Mouse (Mus musculus) frontal cortex, postnatal 25 days (tissue): ENCODE measurements around the gene Fbxl20.

Source experiments
- DNase-seq, 2 experiments: peaks; one replicate each; pipeline ENCODE4 v3.0.0; 2022; ENCODE audit warnings: low spot score in 2 of 2

Gene Fbxl20

DNA sequence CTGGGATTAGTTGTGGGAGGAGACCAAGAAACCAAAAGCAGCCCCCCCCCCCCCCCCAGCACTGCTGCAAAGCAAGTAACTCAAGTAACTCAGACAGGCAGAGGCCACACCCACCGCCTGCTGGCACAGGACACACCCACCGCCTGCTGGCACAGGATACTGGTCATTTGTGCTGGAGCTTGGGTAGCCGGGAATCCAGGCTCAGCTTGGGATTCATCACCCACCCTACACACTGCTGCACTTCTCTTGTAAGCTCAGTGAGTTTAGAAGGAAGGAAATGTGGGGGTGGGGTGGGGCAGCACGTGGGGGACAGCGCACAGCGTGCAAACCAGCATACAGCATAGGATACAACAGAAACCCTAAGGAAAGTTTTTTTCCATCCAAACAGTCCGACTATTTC lies 62.0 kb downstream of the Fbxl20 start:
- no peak for DNase-seq

DNA sequence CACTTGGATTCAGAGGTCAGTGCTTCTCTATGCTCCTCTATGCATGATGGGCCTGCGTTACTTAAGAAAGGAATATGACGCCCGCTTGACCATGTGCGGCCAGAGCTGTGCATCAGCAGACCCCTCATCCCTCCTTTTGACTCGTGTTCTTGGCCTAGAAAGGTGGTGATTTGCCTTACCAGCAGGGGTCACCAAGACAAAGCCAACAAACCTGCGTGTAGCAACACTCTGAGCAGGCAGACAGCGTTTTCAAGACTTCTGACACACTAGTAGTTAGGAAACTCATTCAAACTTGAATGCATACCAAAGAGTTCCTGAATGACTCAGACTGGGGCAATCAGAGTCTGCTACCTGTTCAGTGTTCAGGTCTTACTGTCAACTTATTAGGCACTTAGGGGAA lies 63.6 kb downstream of the Fbxl20 start:
- no peak for DNase-seq

DNA sequence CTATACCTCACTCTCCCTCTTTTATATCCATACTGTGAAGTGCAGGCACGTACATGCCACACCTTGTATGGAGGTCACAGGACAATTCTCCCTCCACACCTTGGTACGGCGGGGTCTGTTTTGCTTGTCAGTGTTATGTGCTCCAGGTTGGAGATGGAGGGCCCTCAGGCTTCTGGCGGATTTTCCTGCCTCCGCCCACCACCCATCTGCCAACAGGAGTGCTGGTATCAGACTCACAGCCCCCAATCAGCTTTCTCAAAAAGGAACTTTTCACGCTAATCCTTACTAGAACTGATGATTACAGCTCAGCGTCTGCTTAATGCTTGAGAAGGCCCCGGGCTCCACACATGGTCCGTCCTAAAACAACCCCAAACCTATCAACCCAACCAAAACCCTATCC lies 64.1 kb downstream of the Fbxl20 start:
- no peak for DNase-seq

DNA sequence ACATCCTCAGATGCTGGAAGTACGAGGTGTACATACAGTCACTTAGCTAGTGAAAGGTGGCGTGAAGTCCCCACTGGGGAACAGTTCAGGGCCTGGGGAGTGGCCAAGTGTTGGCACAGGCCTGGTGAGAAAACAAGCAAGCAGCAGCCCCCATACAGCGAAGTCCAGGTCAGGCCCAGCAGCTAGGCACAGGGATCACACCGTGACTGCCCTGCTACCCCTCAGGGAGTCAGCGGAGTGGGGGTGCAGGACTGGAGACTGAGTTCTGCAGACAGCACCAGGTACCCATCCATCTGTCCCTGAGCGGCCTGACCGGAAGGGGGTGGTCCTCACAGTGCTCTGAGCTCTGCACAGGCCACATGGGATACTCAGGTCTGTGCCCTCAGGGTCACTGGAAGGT lies 67.5 kb downstream of the Fbxl20 start:
- no peak for DNase-seq

DNA sequence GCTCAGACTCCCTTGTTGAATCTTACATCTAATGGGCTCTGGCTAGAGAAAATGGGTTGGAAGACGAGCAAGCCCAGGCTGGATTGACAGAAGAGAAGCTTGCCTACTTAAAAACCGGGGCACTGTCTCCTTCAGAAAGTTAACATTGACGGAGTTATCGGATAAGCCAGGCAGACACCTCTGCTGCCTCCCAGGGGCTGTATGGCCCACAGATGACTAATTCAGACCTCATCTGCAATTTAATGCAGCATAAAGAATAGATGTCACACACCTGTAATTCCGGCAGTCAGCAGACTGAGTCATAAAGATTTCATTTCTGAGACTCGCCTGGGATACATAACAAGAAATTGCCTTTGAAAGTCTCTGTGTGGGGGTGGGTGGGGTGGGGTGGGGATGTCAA lies 69.8 kb downstream of the Fbxl20 start:
- no peak for DNase-seq

DNA sequence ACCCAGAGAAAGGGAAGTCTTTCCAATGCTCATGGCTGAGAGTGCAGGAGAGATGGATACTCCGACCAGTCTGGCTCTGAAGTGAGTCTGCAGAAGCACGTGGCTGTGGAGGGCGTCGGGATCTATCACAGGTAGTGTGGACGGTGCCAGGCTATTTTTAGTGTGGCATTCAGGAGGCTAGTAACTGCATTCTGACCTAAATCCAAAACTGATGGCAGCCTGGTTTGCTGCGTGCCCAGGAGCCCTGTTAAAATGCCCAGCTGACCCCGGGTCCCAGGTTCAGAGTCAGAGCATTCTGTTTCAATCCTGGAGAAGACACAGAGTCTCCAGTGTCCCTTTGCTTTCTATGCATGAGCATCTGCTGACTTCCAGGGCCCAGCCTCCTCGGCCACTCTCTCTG lies 73.1 kb downstream of the Fbxl20 start:
- DNase-seq, result no peak

DNA sequence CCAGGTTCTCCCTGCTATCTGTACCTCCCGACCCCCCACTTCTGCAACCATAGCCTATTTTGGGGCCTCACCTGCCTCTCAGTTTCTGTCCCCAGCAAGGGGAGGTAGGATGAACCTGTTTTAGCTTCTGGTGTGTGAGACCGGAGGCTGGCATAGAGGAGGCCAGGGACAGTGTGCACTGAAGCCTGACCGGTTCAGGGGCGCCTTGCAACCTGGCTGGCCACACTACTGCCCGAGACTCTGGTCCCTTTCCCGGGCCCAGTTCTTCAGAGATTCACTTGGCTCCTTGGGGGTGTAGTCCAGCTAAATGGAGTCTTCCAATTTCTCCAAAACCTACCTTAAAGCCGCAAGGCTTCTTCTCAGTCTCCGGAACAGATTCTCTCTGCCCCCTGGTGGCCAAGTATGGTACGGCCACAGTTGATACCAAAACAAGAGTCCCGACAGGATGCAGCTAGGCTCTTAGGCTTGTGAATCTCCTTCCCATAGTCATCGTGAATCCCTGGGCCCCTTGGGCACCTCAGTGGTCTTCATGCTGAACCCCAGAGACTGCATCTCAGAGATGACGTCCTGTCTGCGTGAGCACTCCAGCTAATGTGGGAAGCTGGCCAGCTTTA lies 74.9 kb downstream of the Fbxl20 start:
- DNase-seq, result peak; percentile 95

DNA sequence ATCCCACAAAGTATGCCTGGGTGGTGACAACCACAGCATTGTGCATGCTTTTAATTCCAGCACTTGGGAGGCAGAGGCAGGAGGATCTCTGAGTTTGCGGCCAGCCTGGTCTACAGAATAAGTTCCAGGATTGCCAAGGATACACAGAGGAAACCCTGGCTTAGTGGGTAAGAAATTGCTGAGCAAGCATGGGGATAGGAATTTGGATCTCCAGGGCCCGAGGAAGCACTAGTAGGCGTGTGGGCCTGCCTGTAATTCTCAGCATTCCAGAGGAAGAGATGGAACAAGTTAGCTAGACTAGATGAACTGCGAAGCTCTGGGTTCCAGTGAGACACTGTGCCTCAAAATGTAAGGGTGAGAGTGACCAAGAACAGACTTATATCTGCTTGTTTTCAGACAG lies 76.8 kb downstream of the Fbxl20 start:
- no peak for DNase-seq

DNA sequence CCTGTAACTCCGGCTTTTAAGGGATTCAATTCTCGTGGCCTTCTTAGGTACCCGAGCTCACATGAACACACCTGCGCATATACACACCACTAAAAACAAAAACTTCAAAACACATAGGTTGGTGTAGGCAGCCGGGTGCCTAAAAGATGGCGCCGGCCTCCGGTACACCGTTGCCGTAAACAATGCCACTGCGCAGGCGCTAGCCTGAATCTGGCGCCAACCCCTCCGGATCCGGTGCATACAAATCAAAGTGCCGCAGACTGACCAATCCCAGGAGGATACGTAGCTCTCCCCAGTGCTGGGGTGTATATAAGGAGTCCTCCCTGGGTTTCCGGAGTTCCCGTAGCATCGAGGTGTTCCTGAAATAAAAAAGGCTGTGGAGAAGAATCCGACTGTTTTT lies 82.9 kb downstream of the Fbxl20 start:
- no peak for DNase-seq

DNA sequence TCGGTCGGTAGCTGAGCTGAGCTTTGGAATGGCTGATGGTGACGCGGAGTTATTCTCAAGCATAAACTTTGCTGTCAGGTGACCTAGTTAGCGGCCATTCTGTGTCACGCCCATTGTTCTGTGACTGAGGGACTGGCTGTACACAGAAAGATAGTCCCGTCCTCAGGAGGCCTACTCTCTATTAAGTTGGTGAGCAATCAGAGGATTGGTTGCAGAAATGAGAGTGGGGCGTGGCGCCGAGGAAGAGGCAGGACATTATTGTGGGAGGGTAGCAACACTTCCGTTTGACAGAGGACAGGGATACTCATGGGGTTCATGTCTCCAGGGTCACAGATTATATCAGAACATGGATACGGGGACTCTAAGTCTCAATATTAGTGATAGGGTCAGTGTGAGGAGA lies 84.0 kb downstream of the Fbxl20 start:
- DNase-seq, result no peak

DNA sequence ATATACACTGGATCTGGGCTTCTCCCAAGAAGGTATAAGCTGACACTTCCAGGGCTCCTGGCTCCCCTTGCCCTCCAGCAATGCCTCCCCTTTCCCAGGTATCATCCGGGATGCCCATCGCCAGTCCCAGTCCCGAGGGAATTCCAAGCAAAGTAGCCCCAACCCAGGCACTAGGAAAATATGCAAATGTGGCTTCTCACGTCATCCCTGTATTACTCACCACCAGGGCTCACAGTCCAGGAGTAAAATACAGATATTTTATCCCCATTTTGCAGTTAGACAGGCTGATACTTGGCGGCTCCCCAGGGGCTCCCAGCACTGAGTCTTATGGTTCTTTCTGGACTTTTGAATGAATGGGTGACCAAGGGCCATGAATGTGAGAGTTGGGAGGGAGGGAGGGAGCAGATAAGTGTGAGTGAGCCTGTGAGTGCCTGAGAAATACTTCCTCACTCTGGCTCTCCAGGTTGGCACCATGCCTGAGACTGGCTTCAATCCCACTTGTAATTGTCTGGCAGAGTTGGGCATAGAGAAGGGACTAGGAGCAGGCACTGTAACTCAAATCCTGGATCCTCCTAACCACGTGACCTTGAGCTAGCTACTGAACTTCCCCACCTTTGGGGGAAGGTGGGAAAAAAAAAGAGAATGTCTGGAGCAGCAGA lies 88.2 kb downstream of the Fbxl20 start:
- DNase-seq, result no peak

DNA sequence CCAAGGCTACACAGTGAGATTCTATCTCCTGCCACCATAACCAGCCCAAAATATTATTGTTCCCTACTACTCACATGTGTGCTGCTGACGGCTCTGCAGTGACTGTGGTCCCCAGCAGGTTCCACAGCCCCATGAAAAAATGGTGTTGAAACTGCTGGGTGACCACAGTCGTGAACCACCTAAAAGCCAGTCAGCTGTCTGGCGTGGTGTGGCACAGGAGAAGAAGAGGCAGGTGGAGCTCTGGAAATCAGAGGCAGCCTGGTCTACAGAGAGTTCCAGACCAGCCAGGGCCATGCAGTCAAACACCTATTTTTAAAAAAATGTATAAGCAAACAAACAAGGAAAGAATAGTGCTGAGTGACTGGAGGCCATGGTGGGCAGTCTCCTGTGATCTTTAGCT lies 88.8 kb downstream of the Fbxl20 start:
- DNase-seq, result no peak

DNA sequence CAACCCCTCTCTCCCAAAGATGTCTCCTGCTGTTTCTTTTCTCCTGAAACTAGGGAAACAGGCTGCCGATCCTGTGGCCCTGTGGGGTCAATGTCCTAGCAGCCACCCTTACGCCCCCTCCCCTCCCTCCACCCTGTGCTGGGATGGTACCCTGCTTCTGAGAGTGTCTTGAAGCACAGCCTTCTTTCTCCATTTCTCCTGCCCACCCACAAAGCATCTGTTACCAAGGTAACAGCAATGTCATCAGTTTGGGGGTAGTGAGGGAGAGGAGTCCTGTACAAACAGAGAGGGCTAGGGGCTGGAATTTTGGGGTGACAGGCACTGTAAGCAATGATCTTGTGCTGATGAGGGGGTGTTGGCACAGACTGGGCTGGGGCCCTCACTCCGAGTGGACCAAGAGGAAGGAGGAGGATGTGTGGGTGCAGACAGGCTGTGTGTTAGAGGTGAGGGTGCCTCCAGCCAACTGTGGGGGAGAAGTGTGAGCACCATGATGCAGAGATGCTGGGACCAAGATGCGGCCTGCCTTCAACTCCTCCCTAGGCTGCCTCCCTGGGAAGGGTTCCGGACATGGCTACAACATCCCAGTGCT lies 90.0 kb downstream of the Fbxl20 start:
- peak in 1 of 2 experiments; percentile 34 for DNase-seq

DNA sequence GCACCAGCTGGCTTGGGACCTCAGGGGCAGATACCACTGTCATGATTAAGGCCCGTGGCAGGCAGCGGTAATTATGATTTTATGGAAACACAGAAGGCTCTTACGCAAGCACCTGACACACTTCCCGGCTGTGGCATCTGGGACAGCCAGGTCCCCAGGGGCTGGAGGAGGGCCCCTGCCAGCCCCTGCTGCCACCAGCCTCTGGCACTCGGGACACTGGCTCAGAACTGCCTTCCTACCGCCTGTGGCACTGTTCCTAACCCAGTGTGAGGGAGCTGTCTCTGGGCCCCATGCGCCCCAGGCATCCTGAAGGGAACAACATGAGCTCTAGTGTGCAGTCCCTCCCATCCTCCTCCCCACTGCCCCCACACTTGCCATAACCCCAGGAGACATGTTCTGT lies 90.5 kb downstream of the Fbxl20 start:
- DNase-seq, result no peak

DNA sequence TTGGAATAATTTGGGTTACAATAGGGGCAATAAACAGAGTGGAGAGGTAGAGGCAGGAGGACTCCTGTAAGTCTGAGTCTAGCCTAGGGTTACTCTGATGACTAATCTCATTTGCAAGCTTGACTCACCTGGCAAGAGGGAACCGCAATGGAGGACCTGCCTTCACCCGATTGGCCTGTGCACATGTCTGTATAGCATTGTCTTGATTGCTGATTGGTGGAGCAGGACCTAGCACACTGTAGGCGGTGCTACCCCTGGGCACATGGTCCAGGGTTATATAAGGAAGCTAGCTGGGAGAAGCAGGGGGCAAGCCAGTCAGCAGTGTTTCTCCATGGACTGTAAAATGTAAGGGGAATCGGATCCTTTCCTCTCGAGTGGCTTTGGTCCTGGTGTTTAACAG lies 92.2 kb downstream of the Fbxl20 start:
- DNase-seq, result no peak

DNA sequence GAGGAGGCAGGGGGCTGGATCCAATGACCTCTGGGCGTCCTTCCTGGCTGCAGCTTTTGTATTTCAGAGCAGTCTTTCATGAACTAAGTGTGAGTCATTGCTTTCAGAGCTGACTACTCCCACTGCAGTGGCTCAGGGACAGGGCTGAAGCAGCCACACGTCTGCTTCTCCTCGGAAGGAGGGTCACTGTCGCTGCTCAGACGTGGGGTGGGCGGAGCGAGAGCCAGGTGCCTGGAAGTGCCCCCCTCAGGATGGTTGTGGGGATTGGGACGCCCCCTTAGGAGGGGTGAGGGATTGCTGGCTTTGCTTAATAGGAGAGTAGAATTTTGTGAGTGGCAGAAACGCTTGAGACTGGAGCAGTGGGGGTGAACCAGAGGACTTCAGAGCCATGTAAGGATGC lies 92.7 kb downstream of the Fbxl20 start:
- DNase-seq, result no peak

DNA sequence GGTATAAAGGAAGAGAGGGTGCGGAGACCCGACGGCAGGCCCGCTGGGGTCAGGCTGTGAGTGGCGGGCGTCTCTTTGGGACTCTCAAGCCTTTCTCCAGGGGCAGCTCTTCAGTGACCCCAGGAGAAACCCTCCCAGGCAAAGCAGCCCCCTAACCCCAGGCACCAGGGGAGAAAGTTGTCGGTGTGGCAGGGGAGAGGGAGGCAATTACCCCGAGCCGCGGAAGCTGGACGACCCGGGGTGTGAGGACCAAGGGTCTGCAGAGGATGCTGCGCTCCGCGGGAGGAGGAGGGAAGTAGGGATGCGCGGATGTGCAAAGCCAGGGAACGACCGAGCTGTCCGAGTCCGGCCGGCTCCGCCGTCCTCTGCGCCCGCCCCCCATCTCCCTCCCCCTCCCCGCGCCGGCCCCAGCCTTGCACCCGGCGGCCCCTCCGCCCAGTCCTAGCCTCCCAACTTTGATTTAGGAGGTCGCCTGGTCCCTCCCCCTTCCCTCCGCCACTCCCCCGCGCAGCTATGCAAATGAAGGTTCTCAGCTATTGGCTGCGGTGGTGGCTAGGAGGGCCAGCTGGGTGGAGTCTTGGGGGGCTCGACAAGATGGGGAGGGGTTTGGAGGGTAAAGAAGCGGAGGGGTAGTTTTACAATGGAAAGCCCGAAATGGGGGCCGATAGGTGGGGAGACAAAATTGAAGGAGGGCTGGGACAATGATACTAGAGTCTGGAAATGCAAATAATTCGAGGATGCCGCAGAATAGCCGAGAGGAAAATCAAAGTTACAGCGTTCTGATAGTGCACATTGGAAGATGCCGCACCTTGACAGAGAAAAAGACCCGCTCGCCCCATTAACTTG lies 97.0 kb downstream of the Fbxl20 start, which contains the start of gene Stac2:
Gene Stac2 (minus strand): TSS at position 474 of the 846 bp plus-strand sequence.
- no peak for DNase-seq

DNA sequence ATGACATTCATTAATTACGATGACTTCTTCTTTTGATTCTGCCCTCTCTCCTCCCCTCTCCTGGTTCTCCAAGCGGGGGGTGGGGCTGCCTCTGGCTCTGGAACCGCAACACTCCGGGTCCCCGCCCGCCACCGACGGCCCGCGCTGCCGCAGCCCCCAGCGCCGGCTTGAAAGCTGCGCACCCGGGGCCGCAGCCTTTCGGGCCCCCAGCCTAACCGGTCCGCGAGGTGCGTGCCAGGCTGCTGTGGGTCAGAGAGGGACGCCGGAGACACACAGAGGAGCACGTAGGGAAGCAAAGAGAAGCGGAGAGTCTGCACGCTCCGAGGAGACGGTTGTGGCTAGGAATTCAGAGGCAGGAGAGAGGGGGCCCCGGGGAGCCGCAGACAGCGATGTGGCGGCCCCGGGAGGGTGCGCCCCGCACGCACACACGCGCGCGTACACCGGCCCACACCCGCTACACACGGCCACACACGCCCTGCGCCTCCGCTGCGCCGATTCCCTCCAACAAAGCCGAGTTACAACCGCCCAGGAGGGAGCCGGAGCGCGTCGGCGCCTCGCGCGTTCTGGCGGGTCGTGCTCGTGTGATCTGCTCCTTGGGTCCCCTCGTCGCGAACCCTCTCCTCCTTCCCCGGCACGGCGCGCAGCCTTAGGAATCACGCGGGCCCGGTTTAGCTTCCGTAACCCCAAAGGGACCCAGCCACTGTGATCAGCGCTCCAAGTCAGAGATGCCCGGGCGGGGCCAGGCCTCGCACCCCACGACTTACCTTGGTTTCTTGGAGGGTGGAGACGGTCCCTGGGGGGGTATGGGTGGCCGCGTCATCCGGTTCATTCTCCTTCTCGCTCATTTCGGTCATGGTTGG lies 97.8 kb downstream of the Fbxl20 start:
- DNase-seq, result no peak

DNA sequence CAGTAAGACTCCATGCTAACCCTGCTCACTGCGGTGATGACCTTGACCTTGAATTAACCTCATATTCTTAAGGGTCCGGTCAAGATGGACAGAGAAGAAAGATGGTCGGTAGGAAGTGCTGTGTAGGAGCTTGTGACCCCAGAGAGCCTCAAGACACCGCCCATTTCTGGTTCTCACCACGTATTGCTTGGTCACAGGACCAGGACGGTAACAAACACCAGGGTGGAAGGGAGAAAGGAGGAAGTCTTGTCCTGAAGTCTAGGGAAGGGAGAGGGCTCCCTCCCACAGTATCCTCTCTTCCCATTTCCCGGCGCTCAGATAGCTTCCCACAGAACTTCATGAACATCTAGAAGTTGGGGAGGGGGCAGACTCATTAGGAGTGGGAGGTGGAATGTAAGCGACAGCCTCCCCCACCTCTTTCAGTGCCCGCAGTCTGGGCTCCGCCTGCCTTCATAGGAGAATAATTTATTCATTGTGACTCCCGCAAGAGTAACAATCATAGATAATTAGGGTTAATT lies 98.5 kb downstream of the Fbxl20 start:
- no peak for DNase-seq

DNA sequence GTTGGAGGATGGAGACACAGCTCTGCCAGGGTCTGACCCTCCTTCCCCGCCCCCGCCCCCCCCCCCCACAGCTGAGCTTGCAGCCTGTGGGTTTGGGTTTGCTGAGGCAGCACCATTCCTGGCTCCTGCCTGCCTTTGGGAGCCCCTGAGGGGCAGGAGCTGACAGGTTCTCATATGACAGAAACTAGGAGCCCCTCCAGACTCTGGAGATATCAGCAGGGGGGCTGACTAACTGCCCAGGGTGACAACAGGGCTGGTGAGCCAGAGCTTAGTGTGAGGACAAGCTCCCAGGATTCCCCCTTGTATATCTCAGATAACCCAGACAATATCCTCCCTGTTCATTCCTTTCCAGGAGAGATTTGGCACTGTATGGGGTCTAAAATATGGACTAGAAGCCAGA lies 99.3 kb downstream of the Fbxl20 start:
- DNase-seq, result no peak

DNA sequence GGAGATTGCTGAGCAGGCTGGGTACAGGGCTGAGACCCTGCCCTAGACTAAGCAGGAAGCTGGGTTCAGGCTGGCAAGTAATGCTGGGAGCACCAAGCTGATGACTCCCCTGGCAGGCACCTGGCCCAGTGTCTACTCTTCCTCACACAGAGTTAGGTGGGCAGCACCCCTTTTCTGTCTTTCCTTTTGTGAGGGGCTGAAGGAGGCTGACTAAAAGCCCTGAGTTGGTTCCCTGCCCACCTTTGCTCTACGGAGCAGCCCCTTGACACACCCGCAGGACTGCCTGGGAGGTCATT lies 99.7 kb downstream of the Fbxl20 start:
- no peak for DNase-seq
